Mouse (Mus musculus): Measurements from ENCODE around the gene Nicn1.

DNA sequence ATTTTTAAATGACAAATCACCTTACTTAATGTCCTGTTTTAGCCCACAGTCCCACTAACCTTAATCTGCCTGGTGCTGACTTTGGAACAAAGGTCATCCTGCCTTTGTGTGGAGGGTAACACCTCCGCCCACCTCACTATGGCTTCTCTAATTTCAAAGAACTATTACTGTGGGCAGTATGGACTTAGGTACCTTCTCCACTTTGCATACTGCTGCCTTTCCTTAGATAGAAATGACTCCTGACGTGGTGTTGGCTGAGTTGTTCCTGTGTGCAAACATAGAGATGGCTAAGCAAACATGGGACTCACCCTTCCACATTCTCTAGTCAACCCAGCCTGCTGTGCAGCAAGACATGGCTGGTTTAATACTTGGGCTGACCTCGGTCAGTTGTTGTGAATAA is 11.6 kb downstream of the Nicn1 start:
- no peak for TF ChIP-seq TCF12 (IDR thresholded peaks at IDR 0.05; ENCODE audit: low read depth, low read length)
- TF ChIP-seq TBP (conservative IDR thresholded peaks at IDR 0.05; ENCODE audit: low read depth, low read length), result no peak
- no peak for TF ChIP-seq ZMIZ1 (IDR thresholded peaks at IDR 0.05; ENCODE audit: low read depth, low read length)
- TF ChIP-seq PAX5 (IDR thresholded peaks at IDR 0.05; ENCODE audit: low read length), result no peak
- TF ChIP-seq CTCF (conservative IDR thresholded peaks at IDR 0.05 in 1 of 2, IDR thresholded peaks at IDR 0.05 in 1 of 2; ENCODE audit: low read depth in 2 of 2, low read length in 2 of 2), result no peak
- no peak for TF ChIP-seq EP300 (IDR thresholded peaks at IDR 0.05; ENCODE audit: low read length)
- no peak for TF ChIP-seq ZC3H11A (IDR thresholded peaks at IDR 0.05; ENCODE audit: low read depth, low read length)
- no peak for TF ChIP-seq MXI1 (IDR thresholded peaks at IDR 0.05; ENCODE audit: low read depth, low read length)
- TF ChIP-seq RAD21 (IDR thresholded peaks at IDR 0.05; ENCODE audit: low read depth, low read length), result no peak
- no peak for TF ChIP-seq ZNF384 (IDR thresholded peaks at IDR 0.05; ENCODE audit: low read depth, low read length)
- no peak for TF ChIP-seq CHD2 (IDR thresholded peaks at IDR 0.05; ENCODE audit: low read length)
- TF ChIP-seq POLR2A (IDR thresholded peaks at IDR 0.05; ENCODE audit: low read depth, low read length), result no peak
- no peak for TF ChIP-seq SMC3 (IDR thresholded peaks at IDR 0.05; ENCODE audit: low read depth, low read length)
- TF ChIP-seq KAT2A (IDR thresholded peaks at IDR 0.05; ENCODE audit: insufficient replicate concordance, low read length), result no peak

All from CH12.LX (cell line).